Mouse (Mus musculus) limb, embryonic 15.5 days (tissue): Measurements from ENCODE around the gene Slamf7. TPM values are rescaled to one million over a fixed set of nuclear protein-coding genes. Genes with fewer than 3 reads are reported as not detected.

Source experiments
- ATAC-seq: fragments of 200-750 bp; cut with Nextera tagmentation; 2 replicates; pipeline ENCODE4 v1.8.0; 2017; ENCODE audit warnings: low read depth, moderate TSS enrichment; ENCODE audit not compliant: insufficient number of reproducible peaks, low FRiP score, low TSS enrichment
- H3K27ac ChIP-seq: fragments of 300-500 bp; sonication (generic); 2 replicates; pipeline ENCODE4 v1.5.1; 2015; ENCODE audit warnings: moderate library complexity, mild to moderate bottlenecking, inconsistent platforms
- H3K27me3 ChIP-seq: fragments of 300-500 bp; sonication (generic); 2 replicates; pipeline ENCODE4 v1.6.1; 2015; ENCODE audit warnings: inconsistent platforms
- H3K36me3 ChIP-seq: fragments of 300-500 bp; sonication (generic); 2 replicates; pipeline ENCODE4 v1.6.1; 2015; ENCODE audit warnings: inconsistent platforms
- H3K4me1 ChIP-seq: fragments of 300-500 bp; sonication (generic); 2 replicates; pipeline ENCODE4 v1.6.1; 2015; ENCODE audit warnings: inconsistent platforms
- H3K4me2 ChIP-seq: fragments of 300-500 bp; sonication (generic); 2 replicates; pipeline ENCODE4 v1.6.1; 2015; ENCODE audit warnings: mild to moderate bottlenecking, inconsistent platforms
- H3K4me3 ChIP-seq: fragments of 300-500 bp; sonication (generic); 2 replicates; pipeline ENCODE4 v1.5.1; 2015; ENCODE audit warnings: mild to moderate bottlenecking, inconsistent platforms
- H3K9ac ChIP-seq: fragments of 300-500 bp; sonication (generic); 2 replicates; pipeline ENCODE4 v1.6.1; 2015; ENCODE audit warnings: inconsistent platforms
- H3K9me3 ChIP-seq: fragments of 300-500 bp; sonication (generic); 2 replicates; pipeline ENCODE4 v1.6.1; 2016; ENCODE audit warnings: inconsistent platforms
- WGBS: fragments of 180-500 bp; shearing (Covaris S2); methylation state at CpG from one replicate; pipeline ENCODE4 v1.1.7; 2015; 5-methylcytosine and 5-hydroxymethylcytosine counted together
- polyA plus RNA-seq: library from polyadenylated mRNA; unstranded; fragments of >200 nt; fragmentation: Nextera tagmentation; extraction: Ambion mirVana; gene quantifications from 2 replicates; pipeline ENCODE4 v1.2.1, GENCODE M21; 2015

Slamf7 gene
- polyA plus RNA-seq, 1 experiment from 2014 or later, result 0.13 TPM

GRCm38 (mm10) chr1:171631447-171631846 is 21.4 kb downstream of the Slamf7 start:
- H3K9me3 ChIP-seq, result no peaks in the 10 kb centered on the region
- H3K36me3 ChIP-seq, result no peaks in the 10 kb centered on the region
- H3K27ac ChIP-seq, result no peak overlapping the region
- WGBS, result 41% methylated on average over 2 of the region's 2 CpGs
- H3K4me3 ChIP-seq, result no peak overlapping the region
- no peak for ATAC-seq
- H3K9ac ChIP-seq, result no peak overlapping the region
- no peak overlapping the region for H3K4me2 ChIP-seq
- H3K27me3 ChIP-seq, result no peaks in the 10 kb centered on the region
- H3K4me1 ChIP-seq, result peaks cover 2% of the 10 kb centered on the region

DNA sequence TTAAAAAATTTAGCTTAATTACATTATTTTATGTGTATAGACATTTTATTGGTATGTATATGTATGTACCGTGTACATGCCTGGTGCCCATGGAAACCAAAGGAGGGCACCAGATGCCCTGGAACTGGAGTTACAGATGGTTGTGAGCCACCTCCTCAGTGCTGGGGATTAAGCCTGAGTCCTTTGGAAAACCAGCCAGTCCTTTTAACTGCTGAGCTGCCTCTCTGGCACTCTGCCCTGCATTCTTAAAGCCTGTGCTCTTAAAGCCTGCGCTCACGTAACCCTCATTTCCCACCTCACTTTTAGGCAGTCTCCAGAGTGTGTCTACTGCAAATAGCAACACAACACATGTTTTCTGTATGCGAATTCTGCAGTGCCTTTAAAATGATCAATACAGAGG is 21.9 kb downstream of the Slamf7 start:
- Histone ChIP-seq H3K4me2 (no peak overlapping the region), H3K27me3 (no peaks in the 10 kb centered on the region), H3K4me1 (peaks cover 2% of the 10 kb centered on the region), H3K36me3 (no peaks in the 10 kb centered on the region), H3K4me3 (no peak overlapping the region), H3K27ac (no peak overlapping the region), H3K9me3 (no peaks in the 10 kb centered on the region), H3K9ac (no peak overlapping the region)
- no peak for ATAC-seq
- WGBS, result 54% methylated on average over 4 of the region's 4 CpGs

GRCm38 (mm10) chr1:171630041-171630440 is 22.8 kb downstream of the Slamf7 start:
- Histone ChIP-seq H3K4me2 (no peak overlapping the region), H3K9ac (no peak overlapping the region), H3K27ac (no peak overlapping the region), H3K9me3 (no peaks in the 10 kb centered on the region), H3K27me3 (no peaks in the 10 kb centered on the region), H3K4me1 (peaks cover 2% of the 10 kb centered on the region), H3K4me3 (no peak overlapping the region), H3K36me3 (no peaks in the 10 kb centered on the region)
- ATAC-seq, result no peak
- 69% methylated on average over 7 of the region's 7 CpGs for WGBS

DNA sequence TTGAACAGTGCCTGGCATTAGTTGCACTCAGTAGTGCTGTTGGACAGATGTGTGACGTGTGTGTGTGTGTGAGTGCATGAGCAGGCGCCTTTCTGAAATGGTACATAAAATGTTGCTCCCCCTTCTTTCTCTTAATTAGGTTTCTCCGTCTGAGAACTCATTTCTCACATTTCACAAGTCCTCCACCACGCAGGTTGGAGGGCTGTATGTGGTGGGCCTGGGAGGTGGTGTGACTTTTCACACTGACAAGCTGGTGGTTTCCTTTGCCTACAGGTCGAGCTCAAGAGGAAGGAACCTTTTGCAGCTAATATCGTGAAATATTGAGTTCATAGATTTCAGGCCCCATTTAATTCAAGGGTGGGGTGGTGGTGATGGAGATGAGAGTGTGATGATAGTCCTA is 23.7 kb downstream of the Slamf7 start:
- ATAC-seq, result no peak
- Histone ChIP-seq H3K9ac (no peak overlapping the region), H3K27me3 (no peaks in the 10 kb centered on the region), H3K36me3 (no peaks in the 10 kb centered on the region), H3K27ac (no peak overlapping the region), H3K4me3 (no peak overlapping the region), H3K9me3 (no peaks in the 10 kb centered on the region), H3K4me2 (no peak overlapping the region), H3K4me1 (peaks cover 2% of the 10 kb centered on the region)
- WGBS, result 48% methylated on average over 6 of the region's 6 CpGs

GRCm38 (mm10) chr1:171627801-171628200 is 25.0 kb downstream of the Slamf7 start:
- peaks cover 2% of the 10 kb centered on the region for H3K4me1 ChIP-seq

DNA sequence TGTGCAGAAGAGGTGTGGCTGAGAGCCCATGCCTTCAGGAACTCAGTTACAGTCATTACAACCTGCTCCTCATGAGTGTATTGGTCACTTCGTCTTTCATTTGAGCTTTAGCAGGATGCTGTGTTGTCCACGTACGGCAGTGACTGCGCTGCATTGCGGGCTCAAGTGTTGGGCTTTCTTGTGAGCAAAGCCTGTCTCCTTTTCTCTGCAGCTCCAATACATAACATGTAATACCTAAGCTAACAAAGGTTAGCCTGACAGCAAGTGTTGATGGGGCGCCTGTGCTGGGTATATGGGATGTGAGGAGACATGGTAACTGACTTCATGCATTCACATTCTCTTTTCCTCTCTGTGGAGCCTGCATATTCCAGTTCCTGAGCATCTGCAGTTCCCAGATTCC is 32.7 kb downstream of the Slamf7 start:
- no peak overlapping the region for H3K4me2 ChIP-seq
- no peaks in the 10 kb centered on the region for H3K27me3 ChIP-seq
- WGBS, result 82% methylated on average over 6 of the region's 6 CpGs
- no peak overlapping the region for H3K4me3 ChIP-seq
- H3K9ac ChIP-seq, result no peak overlapping the region
- no peaks in the 10 kb centered on the region for H3K36me3 ChIP-seq
- ATAC-seq, result no peak
- no peaks in the 10 kb centered on the region for H3K9me3 ChIP-seq
- H3K27ac ChIP-seq, result no peak overlapping the region
- no peaks in the 10 kb centered on the region for H3K4me1 ChIP-seq

More at GRCm38 (mm10) chr1:171627801-171628200, 25.0 kb downstream of the Slamf7 start:
- Histone ChIP-seq H3K27me3 (no peaks in the 10 kb centered on the region), H3K4me2 (no peak overlapping the region), H3K9ac (no peak overlapping the region), H3K4me3 (no peak overlapping the region), H3K27ac (no peak overlapping the region), H3K36me3 (no peaks in the 10 kb centered on the region), H3K9me3 (no peaks in the 10 kb centered on the region)
- ATAC-seq, result no peak
- WGBS, result 63% methylated on average over 3 of the region's 3 CpGs

DNA sequence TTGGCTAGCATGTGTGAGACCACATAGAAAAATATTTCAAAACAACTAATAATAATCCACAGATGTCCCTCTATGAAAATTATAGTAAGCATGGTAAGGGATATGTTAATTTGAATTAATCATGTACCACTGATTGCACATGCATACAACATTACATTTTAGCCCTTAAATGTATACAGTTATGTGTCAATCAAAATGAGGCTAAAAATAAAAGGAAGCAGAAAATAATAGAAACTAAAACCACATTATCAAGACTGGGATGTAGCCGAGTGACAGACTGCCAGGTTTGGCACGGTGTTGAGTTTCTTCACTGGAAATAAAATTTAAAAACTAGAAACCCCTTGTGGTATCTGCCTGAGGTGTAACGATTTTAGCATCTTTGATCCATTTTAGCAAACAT is 33.2 kb downstream of the Slamf7 start:
- Histone ChIP-seq H3K27ac (no peak overlapping the region), H3K4me3 (no peak overlapping the region), H3K4me2 (no peak overlapping the region), H3K27me3 (no peaks in the 10 kb centered on the region), H3K9me3 (no peaks in the 10 kb centered on the region), H3K36me3 (no peaks in the 10 kb centered on the region), H3K4me1 (no peaks in the 10 kb centered on the region), H3K9ac (no peak overlapping the region)
- WGBS, result 80% methylated on average over 3 of the region's 3 CpGs
- no peak for ATAC-seq

DNA sequence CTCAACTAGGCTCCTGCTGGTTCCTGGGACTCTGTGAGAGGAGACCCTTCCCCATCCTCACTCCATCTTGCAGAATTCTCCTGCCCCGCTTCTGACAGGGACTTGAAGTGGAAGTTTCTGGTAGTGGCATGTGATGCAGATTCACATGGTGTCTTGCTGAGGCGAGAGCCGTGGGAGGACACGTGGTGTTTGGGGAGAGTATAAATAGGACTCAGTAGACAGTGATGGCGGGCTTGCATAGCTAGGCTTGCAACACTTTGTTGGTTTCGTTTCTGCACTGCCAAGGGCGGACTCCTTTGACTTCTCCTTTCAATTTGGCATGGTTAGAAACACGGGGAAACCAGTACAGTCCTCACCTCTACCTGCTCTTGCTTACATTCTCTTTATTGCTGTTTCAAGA is 33.8 kb downstream of the Slamf7 start:
- Histone ChIP-seq H3K27me3 (no peaks in the 10 kb centered on the region), H3K27ac (no peak overlapping the region), H3K4me3 (no peak overlapping the region), H3K36me3 (no peaks in the 10 kb centered on the region), H3K9me3 (no peaks in the 10 kb centered on the region), H3K9ac (no peak overlapping the region), H3K4me2 (no peak overlapping the region), H3K4me1 (no peaks in the 10 kb centered on the region)
- no peak for ATAC-seq
- 77% methylated on average over 8 of the region's 8 CpGs for WGBS

GRCm38 (mm10) chr1:171616881-171617515 is 35.8 kb downstream of the Slamf7 start:
- 79% methylated on average over 11 of the region's 11 CpGs for WGBS
- Histone ChIP-seq H3K4me2 (no peak overlapping the region), H3K4me3 (no peak overlapping the region), H3K27ac (no peak overlapping the region), H3K36me3 (no peaks in the 10 kb centered on the region), H3K9ac (no peak overlapping the region), H3K4me1 (no peaks in the 10 kb centered on the region), H3K9me3 (no peaks in the 10 kb centered on the region), H3K27me3 (no peaks in the 10 kb centered on the region)
- ATAC-seq, result no peak

DNA sequence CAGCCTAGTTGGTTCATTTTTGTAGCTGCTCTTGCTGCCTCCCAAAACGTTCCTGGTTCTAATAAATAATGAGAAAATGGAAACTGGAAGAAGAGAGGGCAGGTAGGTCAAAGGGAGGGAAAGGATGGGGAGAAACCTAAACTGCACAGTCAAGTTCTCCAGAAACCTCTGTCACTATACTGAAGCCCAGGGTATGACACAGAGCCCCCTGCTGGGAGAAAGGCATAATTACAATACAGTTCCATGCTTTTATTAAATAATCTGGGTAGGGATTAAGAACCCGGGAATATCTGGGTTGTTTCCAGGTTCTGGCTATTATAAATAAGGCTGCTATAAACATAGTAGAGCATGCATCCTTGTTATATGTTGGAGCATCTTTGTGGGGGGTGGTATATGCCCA is 38.9 kb downstream of the Slamf7 start:
- no peak for ATAC-seq
- no peak overlapping the region for H3K4me3 ChIP-seq
- WGBS, result 36% methylated on average over 2 of the region's 2 CpGs
- no peak overlapping the region for H3K27ac ChIP-seq
- H3K9me3 ChIP-seq, result no peaks in the 10 kb centered on the region
- H3K27me3 ChIP-seq, result no peaks in the 10 kb centered on the region
- H3K4me1 ChIP-seq, result no peaks in the 10 kb centered on the region
- no peak overlapping the region for H3K4me2 ChIP-seq
- H3K9ac ChIP-seq, result no peak overlapping the region
- H3K36me3 ChIP-seq, result no peaks in the 10 kb centered on the region

GRCm38 (mm10) chr1:171610781-171611180 is 42.1 kb downstream of the Slamf7 start:
- ATAC-seq, result no peak
- WGBS, result 19% methylated on average over 1 of the region's 1 CpGs

DNA sequence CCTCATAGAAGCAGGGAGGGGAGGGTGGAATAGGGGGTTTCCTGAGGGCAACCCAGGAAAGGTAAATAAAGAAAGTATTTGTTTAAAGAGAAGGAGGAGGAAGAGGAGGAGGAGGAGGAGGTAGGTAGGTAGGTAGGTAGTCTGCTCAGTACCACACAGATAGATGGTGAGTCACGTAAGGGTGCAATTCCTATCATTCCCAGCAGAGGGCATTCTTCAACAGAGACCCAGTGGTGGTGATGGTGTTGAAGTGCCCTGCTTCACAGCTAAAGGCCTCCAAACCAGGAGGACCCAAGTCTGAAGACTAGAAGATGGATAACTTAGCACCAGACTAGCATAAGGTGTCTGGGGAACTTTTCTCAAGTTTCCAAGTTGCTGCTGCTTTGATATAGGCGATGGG is 42.8 kb downstream of the Slamf7 start:
- Histone ChIP-seq H3K4me1 (no peaks in the 10 kb centered on the region), H3K9ac (no peak overlapping the region), H3K4me2 (no peak overlapping the region), H3K36me3 (no peaks in the 10 kb centered on the region), H3K27ac (no peak overlapping the region), H3K27me3 (no peaks in the 10 kb centered on the region), H3K9me3 (no peaks in the 10 kb centered on the region), H3K4me3 (no peak overlapping the region)
- 93% methylated on average over 2 of the region's 2 CpGs for WGBS
- ATAC-seq, result no peak

More at GRCm38 (mm10) chr1:171610781-171611180, 42.1 kb downstream of the Slamf7 start:
- Histone ChIP-seq H3K4me2 (no peak overlapping the region), H3K4me1 (no peaks in the 10 kb centered on the region), H3K27me3 (no peaks in the 10 kb centered on the region), H3K27ac (no peak overlapping the region), H3K36me3 (no peaks in the 10 kb centered on the region), H3K9me3 (no peaks in the 10 kb centered on the region), H3K4me3 (no peak overlapping the region), H3K9ac (no peak overlapping the region)

DNA sequence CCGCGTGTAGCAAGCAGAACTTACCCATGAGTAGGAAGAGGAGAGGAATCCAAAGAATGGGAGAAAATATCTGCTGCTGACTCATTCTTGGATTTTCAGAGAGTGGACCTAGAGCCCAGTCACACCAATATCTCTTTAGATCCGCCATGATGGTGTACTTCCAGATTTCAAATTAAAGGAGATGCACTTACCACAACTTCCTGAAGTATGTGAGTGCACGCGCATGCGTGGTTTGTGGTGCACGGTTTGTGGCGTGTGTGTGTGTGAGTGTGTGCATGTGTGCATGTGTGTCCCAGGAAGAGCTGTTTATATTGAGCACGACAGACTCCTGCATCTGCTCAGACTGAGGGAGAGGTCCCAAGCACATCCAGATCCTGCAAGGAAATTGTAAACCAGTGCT is 45.7 kb downstream of the Slamf7 start, which contains the start of gene Ly9:
Gene Ly9, minus strand, starts transcription at position 235 of the 400 bp plus-strand sequence.
- 77% methylated on average over 9 of the region's 9 CpGs for WGBS

More for the DNA sequence above, 45.7 kb downstream of the Slamf7 start, which contains the start of gene Ly9:
- no peak within 1 kb of the TSS for H3K4me3 ChIP-seq
- H3K9ac ChIP-seq, result no peak within 1 kb of the TSS
- no peak within 1 kb of the TSS for H3K4me2 ChIP-seq
- no peaks in the 10 kb centered on the region for H3K36me3 ChIP-seq
- H3K27me3 ChIP-seq, result no peaks in the 10 kb centered on the region
- H3K4me1 ChIP-seq, result no peaks in the 10 kb centered on the region
- no peak for ATAC-seq
- no peak within 1 kb of the TSS for H3K27ac ChIP-seq
- no peaks in the 10 kb centered on the region for H3K9me3 ChIP-seq
